Mouse (Mus musculus): ENCODE measurements around the gene Resp18.

The Resp18 gene

GRCm38 (mm10) chr1:75264091-75264880, 13.9 kb downstream of the Resp18 start, which contains the start of gene Ptprn:
Gene Ptprn, minus strand, starts transcription at chr1:75264502.
- DNase-seq, result no peak

GRCm38 (mm10) chr1:75262969-75263951, 15.0 kb downstream of the Resp18 start:
- DNase-seq, result peak; percentile 75

- no peak for DNase-seq
These were observed 16.9 kb downstream of the Resp18 start for GRCm38 (mm10) chr1:75261278-75261677.

GRCm38 (mm10) chr1:75255516-75256046, 22.6 kb downstream of the Resp18 start:
- DNase-seq, result no peak

GRCm38 (mm10) chr1:75254625-75255013, 23.6 kb downstream of the Resp18 start:
- DNase-seq, result no peak

- DNase-seq, result peak; percentile 85
These were observed 24.2 kb downstream of the Resp18 start for GRCm38 (mm10) chr1:75253849-75254624.

- DNase-seq, result no peak
These were observed 25.2 kb downstream of the Resp18 start for GRCm38 (mm10) chr1:75253029-75253428.

- no peak for DNase-seq
These were observed 25.9 kb downstream of the Resp18 start for GRCm38 (mm10) chr1:75252308-75252707.

- DNase-seq, result peak; percentile 87
These were observed 26.9 kb downstream of the Resp18 start for GRCm38 (mm10) chr1:75251112-75251970.

GRCm38 (mm10) chr1:75250498-75250897, 27.7 kb downstream of the Resp18 start:
- no peak for DNase-seq

GRCm38 (mm10) chr1:75248041-75248772, 30.0 kb downstream of the Resp18 start:
- no peak for DNase-seq

- no peak for DNase-seq
These were observed 30.9 kb downstream of the Resp18 start for GRCm38 (mm10) chr1:75247071-75247930.

- peak; percentile 41 for DNase-seq
These were observed 33.4 kb downstream of the Resp18 start for GRCm38 (mm10) chr1:75244836-75245235.

- no peak for DNase-seq
These were observed 33.9 kb downstream of the Resp18 start for GRCm38 (mm10) chr1:75244175-75244826.

GRCm38 (mm10) chr1:75243411-75243810, 34.8 kb downstream of the Resp18 start:
- no peak for DNase-seq

GRCm38 (mm10) chr1:75239591-75239990, 38.6 kb downstream of the Resp18 start:
- no peak for DNase-seq

GRCm38 (mm10) chr1:75236117-75237050, 41.8 kb downstream of the Resp18 start, which contains the start of gene Dnajb2:
Gene Dnajb2, plus strand, starts transcription at chr1:75236406.
- peak; percentile 94 for DNase-seq

GRCm38 (mm10) chr1:75234606-75235005, 43.6 kb downstream of the Resp18 start:
- DNase-seq, result peak; percentile 83
